Mouse (Mus musculus) heart, embryonic 15.5 days (tissue): ENCODE data around the gene Olfr694. TPM values are rescaled to one million over a fixed set of nuclear protein-coding genes. Genes with fewer than 3 reads are reported as not detected.
"Not testable (repeated sequence)": the region's sequence is repeated elsewhere in the genome, so short reads cannot be mapped to it uniquely, and the experiment has no call there.

Experiments
- ATAC-seq: fragments of 200-750 bp; cut with Nextera tagmentation; replicated peaks from 2 replicates; pipeline ENCODE4 v1.8.0; 2017; ENCODE audit warnings: low read depth, moderate TSS enrichment; ENCODE audit not compliant: insufficient number of reproducible peaks, insufficient read depth, low FRiP score
- H3K27ac ChIP-seq: fragments of 300-500 bp; sonication (generic); 2 replicates; pipeline ENCODE4 v1.5.1; 2015; ENCODE audit warnings: mild to moderate bottlenecking, inconsistent platforms
- H3K27me3 ChIP-seq: fragments of 300-500 bp; sonication (generic); 2 replicates; pipeline ENCODE4 v1.6.1; 2015; ENCODE audit warnings: inconsistent platforms
- H3K36me3 ChIP-seq: fragments of 300-500 bp; sonication (generic); 2 replicates; pipeline ENCODE4 v1.6.1; 2015; ENCODE audit warnings: mild to moderate bottlenecking, inconsistent platforms
- H3K4me1 ChIP-seq: fragments of 300-500 bp; sonication (generic); replicated peaks from 2 replicates; pipeline ENCODE4 v1.6.1; 2015; ENCODE audit warnings: inconsistent platforms
- H3K4me2 ChIP-seq: fragments of 300-500 bp; sonication (generic); 2 replicates; pipeline ENCODE4 v1.6.1; 2015; ENCODE audit warnings: inconsistent platforms, mild to moderate bottlenecking, moderate library complexity
- H3K4me3 ChIP-seq: fragments of 300-500 bp; sonication (generic); 2 replicates; pipeline ENCODE4 v1.5.1; 2015; ENCODE audit warnings: mild to moderate bottlenecking, inconsistent platforms
- H3K9ac ChIP-seq: fragments of 300-500 bp; sonication (generic); 2 replicates; pipeline ENCODE4 v1.6.1; 2015; ENCODE audit warnings: mild to moderate bottlenecking, inconsistent platforms
- H3K9me3 ChIP-seq: fragments of 300-500 bp; sonication (generic); replicated peaks from 2 replicates; pipeline ENCODE4 v1.6.1; 2016; ENCODE audit warnings: inconsistent platforms
- WGBS: fragments of 180-500 bp; shearing (Covaris S2); methylation state at CpG from one replicate; pipeline ENCODE4 v1.1.7; 2015; ENCODE audit warnings: mixed read lengths; 5-methylcytosine and 5-hydroxymethylcytosine counted together
- polyA plus RNA-seq: library from polyadenylated mRNA; unstranded; fragments of >200 nt; fragmentation: Nextera tagmentation; extraction: Ambion mirVana; gene quantifications from 2 replicates; pipeline ENCODE4 v1.2.1, GENCODE M21; 2015

The Olfr694 gene
- not detected in 2 replicates for polyA plus RNA-seq

DNA sequence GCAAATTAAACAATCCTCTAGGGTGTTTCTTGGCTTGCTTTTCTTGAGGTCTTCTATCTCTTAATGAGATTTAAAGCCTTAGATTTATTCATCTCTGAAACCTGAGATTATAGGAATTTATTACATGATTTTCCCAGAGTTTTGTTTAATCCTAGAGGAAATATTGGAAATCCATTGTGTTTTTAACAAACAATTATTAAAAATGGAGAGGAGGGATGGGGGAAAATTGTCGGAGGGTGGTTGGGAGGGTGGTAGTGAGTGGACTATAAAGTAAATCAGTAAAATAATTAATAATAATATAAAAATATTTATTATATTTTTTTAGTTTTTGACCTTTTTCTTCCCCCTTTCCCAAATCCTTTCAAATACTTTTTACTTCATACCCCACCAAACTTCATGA, at the start of gene Olfr694:
TSS of gene Olfr694 (minus strand) at position 101 of the 400 bp plus-strand sequence.
- Histone ChIP-seq H3K4me1 (no peaks in the 10 kb centered on the region), H3K9me3 (no peaks in the 10 kb centered on the region), H3K27ac (no peak within 1 kb of the TSS), H3K36me3 (no peaks in the 10 kb centered on the region), H3K4me3 (no peak within 1 kb of the TSS), H3K4me2 (no peak within 1 kb of the TSS), H3K27me3 (no peaks in the 10 kb centered on the region), H3K9ac (no peak within 1 kb of the TSS)
- 88% methylated on average over 1 of the region's 1 CpGs for WGBS
- ATAC-seq, result no peak

DNA sequence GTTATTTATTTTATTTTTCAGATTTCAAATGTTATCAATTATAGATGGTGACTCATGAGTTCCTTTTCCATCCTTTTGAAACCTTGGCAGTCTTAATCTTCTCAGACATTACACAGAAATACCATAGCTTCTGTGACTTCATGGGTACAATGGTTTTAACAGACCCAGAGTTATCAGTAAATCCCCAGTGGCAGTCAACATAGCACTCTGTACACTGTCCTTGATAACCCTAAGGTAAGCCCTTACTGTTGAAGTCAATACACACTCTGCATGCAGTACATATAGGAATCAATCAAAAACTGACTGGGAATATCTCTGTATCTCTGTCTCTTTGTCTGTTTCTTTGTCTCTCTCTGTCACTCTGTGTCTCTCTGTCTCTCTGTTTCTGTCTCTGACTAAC, 45.4 kb upstream of the Olfr694 start:
- Histone ChIP-seq H3K4me2 (no peak overlapping the region), H3K36me3 (no peaks in the 10 kb centered on the region), H3K9me3 (no peaks in the 10 kb centered on the region), H3K27ac (no peak overlapping the region), H3K9ac (no peak overlapping the region), H3K4me3 (no peak overlapping the region), H3K4me1 (no peaks in the 10 kb centered on the region), H3K27me3 (no peaks in the 10 kb centered on the region)
- no peak for ATAC-seq

DNA sequence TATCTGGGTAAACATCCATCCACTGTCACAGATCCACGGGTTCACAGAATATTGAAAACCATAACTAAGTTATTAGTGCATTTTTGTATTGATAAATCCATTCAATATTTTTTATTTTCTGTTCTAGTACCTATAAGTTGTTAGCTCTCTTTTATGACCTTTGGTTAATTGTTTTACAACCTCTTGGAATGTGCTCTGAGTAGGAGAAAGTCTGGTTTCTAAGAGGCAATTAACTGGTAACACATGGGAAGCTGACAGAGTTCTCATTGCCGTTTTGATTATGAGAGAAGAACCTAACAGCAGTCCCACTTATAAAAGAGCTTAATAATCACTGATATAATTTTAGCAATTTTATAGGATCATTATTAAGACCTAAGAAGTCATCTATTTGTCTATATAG, 42.1 kb upstream of the Olfr694 start:
- Histone ChIP-seq H3K27ac (no peak overlapping the region), H3K9ac (no peak overlapping the region), H3K4me1 (no peaks in the 10 kb centered on the region), H3K4me3 (no peak overlapping the region), H3K36me3 (no peaks in the 10 kb centered on the region), H3K9me3 (no peaks in the 10 kb centered on the region), H3K27me3 (no peaks in the 10 kb centered on the region), H3K4me2 (no peak overlapping the region)
- WGBS, result 59% methylated on average over 2 of the region's 2 CpGs
- no peak for ATAC-seq

DNA sequence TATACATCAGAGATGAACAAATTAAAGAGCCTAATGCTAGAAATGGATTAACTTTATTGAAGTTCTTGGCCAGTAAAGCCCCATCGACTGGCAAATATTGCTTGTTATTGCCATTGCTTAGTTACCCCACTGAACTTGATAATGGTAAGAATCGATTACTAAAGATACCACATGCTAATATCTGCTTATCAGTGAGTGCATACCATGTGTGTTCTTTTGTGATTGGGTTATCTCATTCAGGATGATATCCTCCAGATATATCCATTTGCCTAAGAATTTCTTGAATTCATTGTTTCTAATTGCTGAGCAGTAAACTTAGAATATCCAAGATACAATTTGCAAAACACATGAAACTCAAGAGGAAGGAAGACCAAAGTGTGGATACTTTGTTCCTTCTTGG, 34.0 kb upstream of the Olfr694 start:
- not testable (repeated sequence) for ATAC-seq, H3K27ac ChIP-seq, H3K4me1 ChIP-seq, H3K9ac ChIP-seq, H3K9me3 ChIP-seq, H3K4me3 ChIP-seq, H3K36me3 ChIP-seq, H3K4me2 ChIP-seq, H3K27me3 ChIP-seq
- WGBS, result 73% methylated on average over 2 of the region's 2 CpGs

DNA sequence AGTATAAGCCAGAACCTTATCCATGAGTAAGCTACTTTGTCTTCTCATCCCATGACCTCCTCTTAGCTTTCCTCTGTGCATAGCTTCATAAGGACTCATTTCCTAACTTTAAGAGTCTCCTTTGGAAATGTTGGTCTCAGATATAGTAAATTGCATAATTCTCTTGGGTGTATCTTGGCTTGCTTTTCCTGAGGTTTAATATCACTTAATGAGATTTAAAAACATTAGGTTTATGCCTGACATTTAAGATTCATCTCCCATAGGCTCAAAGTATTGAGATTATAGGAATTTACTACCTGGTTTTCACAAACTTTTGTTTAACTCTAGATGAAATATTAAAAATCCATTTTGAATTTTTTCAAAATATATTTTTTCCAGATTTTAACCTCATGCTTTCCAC, 24.7 kb upstream of the Olfr694 start, which contains the start of gene Olfr695:
TSS of gene Olfr695 (minus strand) at position 101 of the 400 bp plus-strand sequence.
- Histone ChIP-seq H3K9me3 (no peaks in the 10 kb centered on the region), H3K27ac (no peak within 1 kb of the TSS), H3K4me2 (no peak within 1 kb of the TSS), H3K4me1 (no peaks in the 10 kb centered on the region), H3K4me3 (no peak within 1 kb of the TSS), H3K9ac (no peak within 1 kb of the TSS), H3K27me3 (no peaks in the 10 kb centered on the region), H3K36me3 (no peaks in the 10 kb centered on the region)
- ATAC-seq, result no peak

DNA sequence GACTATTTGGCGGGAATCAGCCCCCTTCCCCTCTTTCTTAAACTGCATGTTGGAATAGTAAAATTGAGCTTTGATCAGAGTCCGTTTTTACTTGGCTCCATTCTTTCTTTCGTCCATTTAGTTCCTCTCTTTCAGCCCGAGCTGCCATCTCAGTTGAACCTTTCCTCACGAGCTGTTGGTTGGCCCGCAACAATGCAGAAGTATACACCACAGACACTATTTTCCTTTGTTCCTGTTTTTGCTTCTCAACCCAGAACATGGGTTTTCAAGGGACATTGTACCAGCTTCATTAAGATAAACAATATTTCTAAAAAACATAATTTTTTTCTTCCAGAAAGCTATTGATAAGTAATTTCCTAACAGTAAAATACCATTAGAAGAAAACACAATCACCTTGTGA, 19.8 kb upstream of the Olfr694 start:
- no peak for ATAC-seq
- H3K36me3 ChIP-seq, result no peaks in the 10 kb centered on the region
- 76% methylated on average over 6 of the region's 6 CpGs for WGBS

DNA sequence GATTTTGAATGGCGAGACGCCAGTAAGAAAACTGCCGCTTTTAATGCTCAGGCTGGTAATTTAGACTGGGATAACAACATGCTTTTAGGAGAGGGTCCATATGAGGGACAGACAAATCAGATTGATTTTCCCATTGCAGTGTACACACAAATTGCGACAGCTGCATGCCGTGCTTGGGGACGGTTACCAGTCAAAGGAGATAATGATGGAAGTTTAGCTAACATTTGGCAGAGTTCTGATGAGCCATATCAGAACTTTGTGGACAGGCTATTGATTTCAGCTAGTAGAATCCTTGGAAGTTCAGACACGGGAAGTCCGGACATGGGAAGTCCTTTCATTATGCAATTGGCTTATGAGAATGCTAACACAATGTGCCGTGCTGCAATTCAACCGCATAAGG, 16.1 kb upstream of the Olfr694 start:
- not testable (repeated sequence) for H3K9ac ChIP-seq, H3K27me3 ChIP-seq, H3K4me3 ChIP-seq, H3K36me3 ChIP-seq, H3K4me2 ChIP-seq, ATAC-seq, H3K27ac ChIP-seq, H3K4me1 ChIP-seq, H3K9me3 ChIP-seq
- WGBS, result 86% methylated on average over 10 of the region's 10 CpGs

More for the DNA sequence above, 19.8 kb upstream of the Olfr694 start:
- Histone ChIP-seq H3K27ac (no peak overlapping the region), H3K27me3 (no peaks in the 10 kb centered on the region), H3K4me1 (no peaks in the 10 kb centered on the region), H3K9me3 (no peaks in the 10 kb centered on the region), H3K9ac (no peak overlapping the region), H3K4me3 (no peak overlapping the region), H3K4me2 (no peak overlapping the region)

DNA sequence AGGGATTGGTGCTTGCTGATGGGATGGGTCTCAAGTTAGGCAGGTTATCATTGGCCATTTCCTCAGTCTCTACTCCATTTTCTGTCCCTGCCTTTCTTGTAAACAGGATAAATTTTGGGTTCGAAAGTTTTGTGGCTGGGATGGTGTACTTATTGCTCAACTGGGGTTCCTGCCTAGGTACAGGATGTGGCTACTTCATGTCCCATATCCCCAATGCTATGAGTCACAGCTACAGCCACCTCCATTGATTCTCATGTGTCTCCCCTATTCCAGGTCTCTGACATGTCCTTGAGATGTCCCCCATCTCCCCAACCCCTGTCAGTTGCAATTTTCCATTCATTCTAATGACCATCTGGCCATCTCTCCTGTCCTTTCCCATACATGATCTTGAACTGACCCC, 5.3 kb upstream of the Olfr694 start:
- Histone ChIP-seq H3K9ac (no peak overlapping the region), H3K27me3 (no peaks in the 10 kb centered on the region), H3K27ac (no peak overlapping the region), H3K9me3 (no peaks in the 10 kb centered on the region), H3K4me3 (no peak overlapping the region), H3K4me1 (no peaks in the 10 kb centered on the region), H3K4me2 (no peak overlapping the region), H3K36me3 (no peaks in the 10 kb centered on the region)
- 60% methylated on average over 1 of the region's 1 CpGs for WGBS
- no peak for ATAC-seq

DNA sequence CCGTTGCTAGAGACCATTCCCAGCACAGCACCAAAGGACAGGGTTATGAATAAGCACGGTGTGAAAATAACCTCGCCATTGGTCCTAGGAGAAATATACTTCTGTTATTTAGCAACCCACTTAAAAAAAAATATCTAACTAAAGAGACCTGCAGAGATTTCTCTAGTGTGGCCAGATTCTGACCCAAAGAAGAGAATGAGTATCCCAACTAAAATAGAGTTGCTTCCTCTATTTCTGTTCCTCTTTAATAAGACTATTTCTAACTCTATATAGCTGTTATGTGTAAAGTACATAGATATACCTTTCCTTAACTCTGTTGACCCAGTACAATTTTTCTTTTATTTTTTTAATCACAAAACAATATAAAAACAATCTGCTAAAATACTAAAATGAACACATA, 1.4 kb upstream of the Olfr694 start:
- Histone ChIP-seq H3K36me3 (no peaks in the 10 kb centered on the region), H3K27me3 (no peaks in the 10 kb centered on the region), H3K4me1 (no peaks in the 10 kb centered on the region), H3K9ac (no peak overlapping the region), H3K4me3 (no peak overlapping the region), H3K9me3 (no peaks in the 10 kb centered on the region), H3K4me2 (no peak overlapping the region), H3K27ac (no peak overlapping the region)
- WGBS, result 64% methylated on average over 3 of the region's 3 CpGs
- ATAC-seq, result no peak

DNA sequence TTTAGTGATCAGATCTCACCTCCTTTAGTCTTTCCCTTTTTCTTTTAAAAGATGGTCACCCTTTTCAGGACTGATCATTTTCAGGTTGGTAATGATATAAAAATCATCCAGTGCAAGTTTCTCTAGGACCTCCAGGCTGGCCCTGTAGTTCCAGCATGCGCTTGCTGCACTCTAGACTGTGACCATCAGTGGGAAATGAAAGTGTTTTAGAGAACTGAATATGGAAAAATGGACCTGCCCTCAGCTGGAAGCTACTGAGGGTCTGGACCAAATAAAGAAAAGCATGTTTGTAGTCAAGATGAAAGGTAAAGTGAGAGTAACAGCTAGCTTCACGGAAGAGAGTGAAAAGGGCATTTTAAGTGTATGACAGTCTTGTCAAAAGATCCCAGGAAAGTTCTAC, 6.2 kb downstream of the Olfr694 start:
- Histone ChIP-seq H3K27me3 (no peaks in the 10 kb centered on the region), H3K9ac (no peak overlapping the region), H3K4me1 (no peaks in the 10 kb centered on the region), H3K4me3 (no peak overlapping the region), H3K9me3 (no peaks in the 10 kb centered on the region), H3K27ac (no peak overlapping the region), H3K4me2 (no peak overlapping the region), H3K36me3 (no peaks in the 10 kb centered on the region)
- WGBS, result 84% methylated on average over 2 of the region's 2 CpGs
- no peak for ATAC-seq

DNA sequence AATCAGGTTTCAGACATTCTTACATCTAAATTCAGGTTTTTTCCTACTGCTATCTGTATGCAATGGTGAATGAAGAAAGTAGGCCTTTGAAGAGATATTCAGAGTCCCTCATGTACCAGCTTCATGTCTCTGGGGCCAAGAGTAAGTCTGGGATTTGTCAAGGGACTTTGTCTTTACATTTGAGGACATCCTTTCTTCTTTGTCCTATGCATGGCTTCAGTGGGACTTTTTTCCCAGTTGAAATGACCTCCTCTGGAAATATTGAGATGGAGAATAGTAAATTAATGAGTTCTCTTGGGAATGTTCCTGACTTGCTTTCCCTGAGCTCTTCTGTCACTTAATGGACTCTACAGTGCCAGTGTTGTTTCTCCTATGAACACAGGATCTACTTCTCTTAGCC, 11.1 kb downstream of the Olfr694 start, which contains the start of gene Olfr693:
TSS of gene Olfr693 (minus strand) at position 101 of the 400 bp plus-strand sequence.
- no peaks in the 10 kb centered on the region for H3K4me1 ChIP-seq
- no peak within 1 kb of the TSS for H3K9ac ChIP-seq
- no peak within 1 kb of the TSS for H3K4me2 ChIP-seq
- H3K27me3 ChIP-seq, result no peaks in the 10 kb centered on the region
- ATAC-seq, result no peak
- no peak within 1 kb of the TSS for H3K4me3 ChIP-seq
- H3K36me3 ChIP-seq, result no peaks in the 10 kb centered on the region
- H3K27ac ChIP-seq, result no peak within 1 kb of the TSS
- H3K9me3 ChIP-seq, result no peaks in the 10 kb centered on the region

DNA sequence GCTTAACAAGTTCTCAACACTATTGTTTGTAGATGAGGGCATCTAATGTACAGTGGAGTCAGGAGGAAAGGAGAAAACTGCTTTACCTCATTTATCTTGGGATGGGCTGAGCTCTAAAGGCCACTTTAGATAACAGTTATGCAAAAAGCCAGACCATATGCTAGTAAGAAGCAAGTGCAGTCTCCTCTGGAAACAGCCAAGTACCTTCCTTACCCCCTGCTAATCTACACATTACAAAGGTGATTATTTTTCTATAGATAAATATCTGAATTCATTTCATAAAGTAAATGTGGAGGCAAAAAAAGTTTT, 39.3 kb downstream of the Olfr694 start:
- Histone ChIP-seq H3K9ac (no peak overlapping the region), H3K4me2 (no peak overlapping the region), H3K4me1 (no peaks in the 10 kb centered on the region), H3K9me3 (no peaks in the 10 kb centered on the region), H3K27me3 (no peaks in the 10 kb centered on the region), H3K4me3 (no peak overlapping the region), H3K27ac (no peak overlapping the region), H3K36me3 (no peaks in the 10 kb centered on the region)
- ATAC-seq, result no peak
